Mouse (Mus musculus) neutrophil, adult 59 days (primary cell): ENCODE measurements around the gene Tbx10. TPM values are rescaled to one million over a fixed set of nuclear protein-coding genes. Genes with fewer than 3 reads are reported as not detected.

Experiments
- total RNA-seq, 2 experiments: library from RNA; stranded (reverse); gene quantifications; 1 replicate in 1 of 2; 2 replicates in 1 of 2; pipeline ENCODE4 v1.2.4; 2023

Gene Tbx10
- not detected for total RNA-seq

GRCm38 (mm10) chr19:3992416-3992815, at the start of gene Tbx10:
Gene Tbx10, plus strand, starts transcription at chr19:3992752.

GRCm38 (mm10) chr19:3958470-3958869, 34.1 kb upstream of the Tbx10 start, which contains the start of gene Aldh3b3:
Gene Aldh3b3, plus strand, starts transcription at chr19:3958645.

GRCm38 (mm10) chr19:3972229-3972628, 20.3 kb upstream of the Tbx10 start, which contains the start of gene Aldh3b2:
Gene Aldh3b2, plus strand, starts transcription at chr19:3972328.

GRCm38 (mm10) chr19:3986334-3986733, 6.2 kb upstream of the Tbx10 start, which contains the start of gene Acy3:
Gene Acy3, plus strand, starts transcription at chr19:3986570.

GRCm38 (mm10) chr19:4000119-4000900, 7.8 kb downstream of the Tbx10 start, which contains the start of the genes Nudt8 and Gm49405:
Gene Nudt8, plus strand, starts transcription at chr19:4000580.
Gene Gm49405, plus strand, starts transcription at chr19:4000626.

GRCm38 (mm10) chr19:4003112-4003511, 10.6 kb downstream of the Tbx10 start, which contains the start of gene Doc2g:
Gene Doc2g, plus strand, starts transcription at chr19:4003313.

GRCm38 (mm10) chr19:4012432-4013022, 20.0 kb downstream of the Tbx10 start, which contains the start of gene Ndufv1:
Gene Ndufv1, minus strand, starts transcription at chr19:4012806.

GRCm38 (mm10) chr19:4037788-4038232, 45.3 kb downstream of the Tbx10 start, which contains the start of gene Gstp1:
Gene Gstp1, minus strand, starts transcription at chr19:4037985.

GRCm38 (mm10) chr19:4045966-4046865, 53.7 kb downstream of the Tbx10 start, which contains the start of gene Gstp2:
Gene Gstp2, minus strand, starts transcription at chr19:4046023.

Other genes with a start within 250 kb of the Tbx10 start
- 10 to 100 TPM; 65.4 to 66.0 TPM for gene Kmt5b, start 225.3 kb upstream of the Tbx10 start, total RNA-seq
- gene Chka, start 141.0 kb upstream of the Tbx10 start, total RNA-seq = 10 to 100 TPM; 43.5 to 47.2 TPM
- 100 to 1,000 TPM; 221 to 250 TPM for gene Tcirg1, start 85.6 kb upstream of the Tbx10 start, total RNA-seq
- gene Ndufs8, start 80.0 kb upstream of the Tbx10 start, total RNA-seq = 10 to 100 TPM; 52.9 to 70.6 TPM
- 100 to 1,000 TPM; 143 to 153 TPM for gene Aldh3b1, start 62.9 kb upstream of the Tbx10 start, total RNA-seq
- gene Unc93b1, start 57.6 kb upstream of the Tbx10 start, total RNA-seq = 100 to 1,000 TPM; 236 to 316 TPM
- 10 to 100 TPM in 1 of 2 experiments, 1 to 10 TPM in 1; 9.9 to 11.1 TPM for gene Aldh3b3, start 34.1 kb upstream of the Tbx10 start, total RNA-seq
- 10 to 100 TPM; 12.6 to 14.7 TPM for gene Aldh3b2, start 20.4 kb upstream of the Tbx10 start, total RNA-seq
- under 1 TPM; 0.53 to 0.88 TPM for gene Acy3, start 6.2 kb upstream of the Tbx10 start, total RNA-seq
- gene Nudt8, start 7.8 kb downstream of the Tbx10 start, total RNA-seq = 1 to 10 TPM; 4.7 to 4.8 TPM
- gene Gm49405, start 7.9 kb downstream of the Tbx10 start, total RNA-seq = 1 to 10 TPM in 1 of 2 experiments, under 1 TPM in 1; 0.33 to 1.0 TPM
- under 1 TPM; 0.57 to 0.73 TPM for gene Doc2g, start 10.6 kb downstream of the Tbx10 start, total RNA-seq
- 10 to 100 TPM; 68.4 to 70.8 TPM for gene Ndufv1, start 20.1 kb downstream of the Tbx10 start, total RNA-seq
- 10 to 100 TPM; 63.6 to 65.3 TPM for gene Gstp1, start 45.2 kb downstream of the Tbx10 start, total RNA-seq
- gene Gstp2, start 53.3 kb downstream of the Tbx10 start, total RNA-seq = 1 to 10 TPM; 8.2 to 9.4 TPM
- 1 to 10 TPM; 6.6 to 7.7 TPM for gene Gstp3, start 66.8 kb downstream of the Tbx10 start, total RNA-seq
- not detected for gene Cabp2, start 88.8 kb downstream of the Tbx10 start, total RNA-seq
- 100 to 1,000 TPM; 228 to 257 TPM for gene Cdk2ap2, start 104.4 kb downstream of the Tbx10 start, total RNA-seq
- 100 to 1,000 TPM; 185 to 192 TPM for gene Pitpnm1, start 107.2 kb downstream of the Tbx10 start, total RNA-seq
- gene Aip, start 133.1 kb downstream of the Tbx10 start, total RNA-seq = 100 to 1,000 TPM; 108 TPM
- under 1 TPM in 1 of 2 experiments, not detected in 1; 0.13 TPM for gene Gpr152, start 147.0 kb downstream of the Tbx10 start, total RNA-seq
- under 1 TPM; 0.67 to 0.82 TPM for gene Cabp4, start 151.3 kb downstream of the Tbx10 start, total RNA-seq
- 100 to 1,000 TPM; 188 to 219 TPM for gene Coro1b, start 155.9 kb downstream of the Tbx10 start, total RNA-seq
- gene Ptprcap, start 160.9 kb downstream of the Tbx10 start, total RNA-seq = 10 to 100 TPM; 13.8 to 18.6 TPM
- gene Rps6kb2, start 170.6 kb downstream of the Tbx10 start, total RNA-seq = 10 to 100 TPM; 34.4 to 42.3 TPM
- 10 to 100 TPM; 34.4 to 34.6 TPM for gene Carns1, start 182.7 kb downstream of the Tbx10 start, total RNA-seq
- gene Tbc1d10c, start 198.5 kb downstream of the Tbx10 start, total RNA-seq = 100 to 1,000 TPM; 126 to 134 TPM
- gene Ppp1ca, start 199.3 kb downstream of the Tbx10 start, total RNA-seq = 100 to 1,000 TPM; 433 to 455 TPM
- gene Rad9a, start 208.9 kb downstream of the Tbx10 start, total RNA-seq = 10 to 100 TPM; 28.4 to 29.8 TPM
- gene Clcf1, start 221.5 kb downstream of the Tbx10 start, total RNA-seq = 1 to 10 TPM; 2.5 to 4.2 TPM
- gene AC109138.7, start 221.6 kb downstream of the Tbx10 start, total RNA-seq = not detected
- 10 to 100 TPM; 53.1 to 57.3 TPM for gene Pold4, start 239.1 kb downstream of the Tbx10 start, total RNA-seq